Mouse (Mus musculus): ENCODE measurements at regions not wholly inside any gene's neighbourhood (a gene's known extent, or its start where the extent isn't known, plus 50 kb on each side); places are given as distances from the start of the nearest gene placed in this dataset.

DNA sequence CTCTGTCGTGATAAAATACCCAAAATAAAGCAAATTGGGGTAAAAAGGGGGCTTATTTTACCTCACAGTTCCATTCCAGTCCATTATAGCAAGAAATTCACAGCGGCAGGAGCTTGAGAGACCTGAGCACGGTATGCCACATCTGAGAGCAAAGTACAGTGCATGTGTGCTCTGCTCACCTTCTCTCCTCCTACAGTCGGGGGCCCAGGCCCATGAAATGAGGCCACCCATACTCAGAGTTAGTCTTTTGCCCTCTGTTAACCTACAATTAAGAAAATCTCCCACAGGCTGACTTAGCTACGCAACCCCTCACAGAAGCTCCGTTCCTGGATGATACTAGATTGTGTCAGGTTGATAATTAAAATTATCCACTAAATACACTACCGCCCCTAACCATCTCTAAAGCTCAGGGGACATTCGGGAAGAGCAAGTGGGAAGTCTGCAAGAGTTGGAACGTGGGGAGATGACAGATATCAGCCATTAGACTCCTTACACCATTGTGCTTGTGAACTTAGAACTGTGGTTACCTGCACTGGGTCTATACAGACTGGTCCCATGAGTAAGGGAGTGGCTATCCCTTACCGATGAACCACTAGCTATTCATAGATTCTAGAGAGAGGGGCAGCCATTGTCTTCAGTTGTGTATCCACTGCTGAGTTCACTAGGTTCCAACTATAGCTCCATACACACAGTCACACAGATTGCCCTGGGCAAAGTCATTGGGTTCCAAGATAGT, 139.3 kb upstream of the Il12b start:
- Histone ChIP-seq H3K27ac (no peak overlapping the region), H3K4me3 (no peak overlapping the region), H3K36me3 (no peaks in the 10 kb centered on the region), H3K9me3 (no peaks in the 10 kb centered on the region), H3K9ac (no peak overlapping the region), H3K4me2 (no peak overlapping the region), H3K27me3 (no peaks in the 10 kb centered on the region), H3K4me1 (no peaks in the 10 kb centered on the region)
- ATAC-seq (ENCODE audit: borderline replicate concordance, extremely low read depth, low FRiP score, low TSS enrichment), result no peak
- WGBS, result 85% methylated on average over 10 of the region's 10 CpGs

DNA sequence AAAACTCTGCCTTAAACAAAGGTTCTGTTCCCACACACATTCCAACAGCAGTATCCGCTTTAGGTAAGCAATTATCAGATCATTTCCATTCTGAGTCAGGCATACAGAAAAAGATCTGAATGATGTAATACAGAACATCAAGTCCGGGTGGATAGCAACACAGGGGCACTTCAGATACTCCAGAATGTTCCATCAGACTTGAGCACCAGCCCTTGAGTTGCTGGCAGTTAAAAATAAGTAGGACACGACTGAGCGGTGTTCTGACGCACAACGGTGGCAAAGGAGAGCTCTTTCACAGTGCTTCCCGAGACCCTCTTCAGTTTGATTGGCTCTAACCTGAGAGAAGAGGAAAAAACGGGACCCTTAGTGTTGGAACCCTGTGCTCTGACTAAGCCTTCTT, 138.2 kb upstream of the Il12b start:
- no peak overlapping the region for H3K4me3 ChIP-seq
- H3K4me1 ChIP-seq, result no peaks in the 10 kb centered on the region
- no peak overlapping the region for H3K4me2 ChIP-seq
- no peak overlapping the region for H3K9ac ChIP-seq
- ATAC-seq (ENCODE audit: borderline replicate concordance, extremely low read depth, low FRiP score, low TSS enrichment), result no peak
- H3K36me3 ChIP-seq, result no peaks in the 10 kb centered on the region
- 60% methylated on average over 8 of the region's 8 CpGs for WGBS
- no peak overlapping the region for H3K27ac ChIP-seq
- H3K9me3 ChIP-seq, result no peaks in the 10 kb centered on the region
- no peaks in the 10 kb centered on the region for H3K27me3 ChIP-seq

DNA sequence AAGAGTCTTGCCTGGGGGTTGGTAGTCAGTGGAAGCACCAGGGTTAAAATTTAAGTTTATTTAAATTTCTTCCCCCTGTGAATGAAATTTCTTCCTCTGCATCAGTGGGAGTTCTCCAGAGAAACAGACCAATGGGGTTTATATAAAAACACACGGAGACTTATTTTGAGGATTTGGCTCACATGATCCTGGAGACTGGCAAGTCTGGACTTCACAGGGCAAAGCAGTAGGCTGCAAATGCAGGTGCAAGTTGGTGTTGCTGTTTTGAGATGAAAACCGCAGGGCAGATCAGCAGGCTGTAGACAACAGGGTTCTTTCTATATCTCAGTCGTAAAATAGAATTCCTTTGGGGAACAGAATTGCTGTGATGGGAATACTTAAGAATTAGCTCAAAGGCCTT, 137.3 kb upstream of the Il12b start:
- H3K27me3 ChIP-seq, result no peaks in the 10 kb centered on the region
- no peak for ATAC-seq (ENCODE audit: borderline replicate concordance, extremely low read depth, low FRiP score, low TSS enrichment)
- no peak overlapping the region for H3K4me2 ChIP-seq
- H3K27ac ChIP-seq, result no peak overlapping the region
- no peaks in the 10 kb centered on the region for H3K36me3 ChIP-seq
- no peaks in the 10 kb centered on the region for H3K4me1 ChIP-seq
- WGBS, result 79% methylated on average over 3 of the region's 3 CpGs
- no peak overlapping the region for H3K4me3 ChIP-seq
- H3K9me3 ChIP-seq, result no peaks in the 10 kb centered on the region
- no peak overlapping the region for H3K9ac ChIP-seq

DNA sequence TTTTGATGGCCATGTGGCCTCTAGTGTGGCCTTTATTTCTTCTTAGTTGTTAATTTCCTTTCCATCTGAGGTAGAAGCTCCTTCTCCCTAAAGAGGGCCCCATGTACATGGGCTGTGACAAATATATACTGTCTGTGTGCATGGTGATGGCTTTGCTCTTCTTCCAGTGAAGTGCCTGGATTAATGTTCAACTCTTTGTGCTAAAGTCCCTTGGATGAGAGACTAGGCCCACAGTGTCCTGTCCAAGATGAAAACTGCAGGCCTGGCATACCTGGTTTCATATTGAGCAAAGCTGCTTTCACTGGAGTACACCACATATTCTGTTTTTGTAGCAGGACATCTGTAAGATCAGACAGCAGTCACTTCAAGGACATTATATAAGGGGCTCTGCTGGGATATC, 127.6 kb upstream of the Il12b start:
- Histone ChIP-seq H3K27me3 (no peaks in the 10 kb centered on the region), H3K4me1 (no peaks in the 10 kb centered on the region), H3K9me3 (no peaks in the 10 kb centered on the region), H3K4me2 (no peak overlapping the region), H3K4me3 (no peak overlapping the region), H3K36me3 (no peaks in the 10 kb centered on the region), H3K9ac (no peak overlapping the region), H3K27ac (no peak overlapping the region)
- no peak for ATAC-seq (ENCODE audit: borderline replicate concordance, extremely low read depth, low FRiP score, low TSS enrichment)

DNA sequence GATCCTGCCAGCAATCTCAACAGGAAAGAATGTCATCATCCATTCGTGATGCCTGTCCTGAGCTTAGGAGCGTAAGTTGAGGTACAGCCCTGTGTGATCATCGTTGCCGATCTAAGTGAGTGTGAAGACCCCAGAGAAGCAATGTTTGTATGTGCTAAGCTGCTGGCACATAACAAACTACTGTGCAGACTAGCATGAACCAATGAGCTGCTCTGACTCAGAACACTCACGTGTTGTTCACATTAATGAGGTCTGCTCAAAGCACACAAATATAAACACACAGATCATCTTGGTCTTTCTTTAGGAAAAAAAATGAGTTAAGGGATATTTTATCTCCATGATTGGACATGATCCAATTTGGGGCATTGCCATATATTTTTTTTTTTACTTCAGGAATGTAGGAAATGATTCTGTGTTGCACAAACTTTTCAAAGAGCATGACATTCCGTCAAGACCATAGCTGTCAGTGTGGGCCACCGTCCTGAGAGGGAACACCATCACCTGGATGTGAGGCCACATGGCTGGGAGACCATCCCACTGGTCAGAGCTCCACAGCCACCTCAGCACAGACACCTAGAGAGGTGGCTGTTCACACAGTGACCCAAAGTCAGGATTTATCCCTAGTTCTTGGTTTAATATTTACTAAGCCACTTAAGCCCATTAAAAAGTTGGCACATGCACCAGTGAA, 121.2 kb upstream of the Il12b start:
- H3K4me2 ChIP-seq, result no peak overlapping the region
- WGBS, result 39% methylated on average over 7 of the region's 7 CpGs
- no peaks in the 10 kb centered on the region for H3K9me3 ChIP-seq
- H3K4me1 ChIP-seq, result 0 out of 2 replicates have a peak, but pooled peaks cover 5% of the 10 kb centered on the region
- H3K9ac ChIP-seq, result no peak overlapping the region
- no peak overlapping the region for H3K27ac ChIP-seq
- no peaks in the 10 kb centered on the region for H3K36me3 ChIP-seq
- H3K4me3 ChIP-seq, result no peak overlapping the region
- no peaks in the 10 kb centered on the region for H3K27me3 ChIP-seq
- peak; percentile 75; the same call in 1 of the 2 replicates for ATAC-seq (ENCODE audit: borderline replicate concordance, extremely low read depth, low FRiP score, low TSS enrichment)

DNA sequence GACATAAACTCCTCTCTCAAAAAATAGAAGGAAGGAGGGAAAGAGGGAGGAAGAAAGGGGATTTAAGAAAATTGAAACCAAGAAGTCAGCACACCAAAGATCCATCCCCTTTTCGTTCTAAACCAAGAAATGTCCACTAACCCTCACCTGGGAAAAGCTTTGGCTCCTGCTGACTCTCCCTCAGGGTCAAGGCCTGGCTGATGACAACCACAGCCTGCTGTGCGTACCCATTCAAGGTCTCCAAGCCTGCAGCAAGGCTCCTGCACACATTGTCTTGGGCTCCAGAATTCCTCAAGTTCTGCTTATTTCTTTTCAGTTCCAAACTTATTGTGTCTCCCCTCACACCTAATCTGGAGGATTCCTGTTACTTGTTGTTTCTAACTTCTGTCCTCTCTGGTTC, 113.9 kb upstream of the Il12b start:
- Histone ChIP-seq H3K27ac (no peak overlapping the region), H3K4me2 (no peak overlapping the region), H3K36me3 (no peaks in the 10 kb centered on the region), H3K9me3 (no peaks in the 10 kb centered on the region), H3K4me3 (no peak overlapping the region), H3K9ac (no peak overlapping the region), H3K27me3 (no peaks in the 10 kb centered on the region), H3K4me1 (no peaks in the 10 kb centered on the region)
- no peak for ATAC-seq (ENCODE audit: borderline replicate concordance, extremely low read depth, low FRiP score, low TSS enrichment)
- WGBS, result 78% methylated on average over 2 of the region's 2 CpGs

DNA sequence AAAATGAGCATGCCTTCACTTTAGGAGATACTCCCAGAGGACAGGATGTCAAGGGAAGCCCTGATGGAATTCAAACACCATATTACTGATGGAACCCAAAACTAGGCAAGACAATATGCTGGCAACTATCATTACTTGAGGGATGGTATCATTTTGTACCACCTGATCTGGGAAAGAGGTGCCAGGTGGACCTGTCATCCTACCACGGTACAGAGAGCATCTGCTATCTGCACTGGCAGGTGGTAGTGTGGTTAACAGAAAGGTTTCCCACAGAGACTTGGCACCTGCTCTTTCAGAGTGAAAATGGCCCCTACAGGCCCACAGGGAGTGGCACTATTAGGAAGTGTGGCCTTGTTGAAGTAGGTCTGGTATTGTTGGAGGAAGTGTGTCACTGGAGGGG, 111.0 kb upstream of the Il12b start:
- Histone ChIP-seq H3K36me3 (no peaks in the 10 kb centered on the region), H3K9me3 (no peaks in the 10 kb centered on the region), H3K9ac (no peak overlapping the region), H3K4me3 (no peak overlapping the region), H3K4me1 (no peaks in the 10 kb centered on the region), H3K27ac (no peak overlapping the region), H3K27me3 (no peaks in the 10 kb centered on the region), H3K4me2 (no peak overlapping the region)
- 71% methylated on average over 1 of the region's 1 CpGs for WGBS
- no peak for ATAC-seq (ENCODE audit: borderline replicate concordance, extremely low read depth, low FRiP score, low TSS enrichment)

DNA sequence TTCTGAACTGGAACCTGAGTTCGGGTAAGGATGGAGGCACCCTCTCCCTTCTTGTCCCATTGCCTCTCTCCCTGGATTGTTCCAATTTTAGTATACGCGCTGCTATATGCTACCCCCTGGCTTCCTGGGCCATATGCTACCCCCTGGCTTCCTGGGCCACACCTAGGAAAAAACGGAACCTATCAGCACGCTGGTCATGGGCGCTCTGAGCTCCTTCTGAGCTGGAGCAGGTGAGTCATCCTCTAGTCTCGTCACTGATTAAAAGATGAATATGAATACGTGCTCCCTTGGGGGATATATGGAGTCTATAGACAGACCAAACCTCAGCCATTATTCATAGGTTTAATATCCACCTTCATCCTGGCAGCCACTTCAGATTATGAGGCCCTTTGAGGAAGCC, 96.1 kb upstream of the Il12b start:
- Histone ChIP-seq H3K9ac (no peak overlapping the region), H3K27ac (no peak overlapping the region), H3K9me3 (no peaks in the 10 kb centered on the region), H3K4me2 (no peak overlapping the region), H3K4me1 (no peaks in the 10 kb centered on the region), H3K36me3 (no peaks in the 10 kb centered on the region), H3K4me3 (no peak overlapping the region), H3K27me3 (no peaks in the 10 kb centered on the region)
- 82% methylated on average over 8 of the region's 8 CpGs for WGBS
- ATAC-seq (ENCODE audit: borderline replicate concordance, extremely low read depth, low FRiP score, low TSS enrichment), result no peak

DNA sequence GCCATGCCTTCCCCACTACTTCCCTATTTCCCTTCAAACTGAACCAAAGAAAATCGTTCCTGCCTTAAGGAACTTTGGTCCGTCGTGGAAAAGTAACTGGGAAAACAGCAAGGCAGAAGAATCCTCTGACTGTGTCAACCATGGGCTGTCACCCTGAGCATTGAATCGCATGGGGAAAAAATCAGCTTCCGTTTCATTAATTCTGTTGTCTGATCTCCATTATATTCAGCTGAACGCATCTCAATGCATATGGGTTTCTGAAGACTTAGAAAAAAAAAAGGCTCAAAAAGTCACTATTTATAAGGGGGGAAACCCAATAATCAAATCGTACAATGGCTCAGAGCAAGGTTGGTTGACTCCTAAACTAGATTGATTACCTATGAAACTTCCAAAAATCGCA, 83.8 kb upstream of the Il12b start:
- ATAC-seq (ENCODE audit: borderline replicate concordance, extremely low read depth, low FRiP score, low TSS enrichment), result no peak

DNA sequence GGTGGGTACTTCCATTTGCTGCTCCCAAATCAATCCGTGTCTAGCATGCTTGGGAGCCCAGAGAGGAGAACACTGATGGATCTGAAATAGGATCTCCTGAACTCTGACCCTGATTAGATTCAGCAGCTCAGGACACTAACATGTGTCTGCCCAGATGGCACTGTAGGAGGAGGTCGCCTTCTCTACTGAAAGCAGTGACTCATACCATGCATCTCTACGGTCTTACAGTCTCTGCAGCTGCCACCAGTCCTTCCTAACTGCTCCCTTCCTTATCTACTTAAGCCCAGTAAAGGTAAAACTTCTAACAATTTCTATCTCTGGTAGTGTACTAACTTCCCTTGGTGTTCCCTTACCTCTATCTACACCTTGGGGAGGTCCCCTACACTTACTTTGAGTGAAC, 80.7 kb upstream of the Il12b start:
- no peak overlapping the region for H3K9ac ChIP-seq
- no peaks in the 10 kb centered on the region for H3K4me1 ChIP-seq
- H3K4me3 ChIP-seq, result no peak overlapping the region
- H3K9me3 ChIP-seq, result no peaks in the 10 kb centered on the region
- ATAC-seq (ENCODE audit: borderline replicate concordance, extremely low read depth, low FRiP score, low TSS enrichment), result no peak
- H3K36me3 ChIP-seq, result no peaks in the 10 kb centered on the region
- H3K4me2 ChIP-seq, result no peak overlapping the region
- WGBS, result 75% methylated on average over 3 of the region's 3 CpGs
- no peak overlapping the region for H3K27ac ChIP-seq
- no peaks in the 10 kb centered on the region for H3K27me3 ChIP-seq

More for the DNA sequence above, 83.8 kb upstream of the Il12b start:
- H3K4me3 ChIP-seq, result no peak overlapping the region
- H3K27me3 ChIP-seq, result no peaks in the 10 kb centered on the region
- no peak overlapping the region for H3K9ac ChIP-seq
- no peak overlapping the region for H3K4me2 ChIP-seq
- no peak overlapping the region for H3K27ac ChIP-seq
- H3K36me3 ChIP-seq, result no peaks in the 10 kb centered on the region
- H3K4me1 ChIP-seq, result no peaks in the 10 kb centered on the region
- no peaks in the 10 kb centered on the region for H3K9me3 ChIP-seq
- 78% methylated on average over 8 of the region's 8 CpGs for WGBS

DNA sequence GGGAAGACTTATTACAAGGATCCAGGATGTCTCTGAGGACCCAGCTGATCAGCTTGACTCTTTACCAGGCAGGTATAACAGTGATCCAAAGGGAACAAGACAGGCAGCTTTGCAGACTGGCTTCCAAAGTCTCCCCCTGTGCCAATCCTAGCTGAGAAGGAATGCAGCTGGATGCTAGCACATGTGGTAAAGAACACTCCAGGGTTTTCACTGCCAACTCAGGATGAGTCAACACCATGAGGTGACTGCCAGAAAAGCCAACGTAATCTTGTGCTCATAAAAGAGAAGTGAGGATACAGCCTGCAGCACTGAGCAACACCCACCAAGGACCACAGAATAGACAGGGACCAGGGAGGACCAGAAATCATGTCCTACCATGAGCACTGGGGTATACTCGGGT, 76.5 kb upstream of the Il12b start:
- no peak for ATAC-seq (ENCODE audit: borderline replicate concordance, extremely low read depth, low FRiP score, low TSS enrichment)
- H3K4me3 ChIP-seq, result no peak overlapping the region
- H3K4me1 ChIP-seq, result no peaks in the 10 kb centered on the region
- no peak overlapping the region for H3K4me2 ChIP-seq
- H3K9me3 ChIP-seq, result no peaks in the 10 kb centered on the region
- H3K9ac ChIP-seq, result no peak overlapping the region
- no peaks in the 10 kb centered on the region for H3K27me3 ChIP-seq
- no peaks in the 10 kb centered on the region for H3K36me3 ChIP-seq
- 51% methylated on average over 2 of the region's 2 CpGs for WGBS
- no peak overlapping the region for H3K27ac ChIP-seq

DNA sequence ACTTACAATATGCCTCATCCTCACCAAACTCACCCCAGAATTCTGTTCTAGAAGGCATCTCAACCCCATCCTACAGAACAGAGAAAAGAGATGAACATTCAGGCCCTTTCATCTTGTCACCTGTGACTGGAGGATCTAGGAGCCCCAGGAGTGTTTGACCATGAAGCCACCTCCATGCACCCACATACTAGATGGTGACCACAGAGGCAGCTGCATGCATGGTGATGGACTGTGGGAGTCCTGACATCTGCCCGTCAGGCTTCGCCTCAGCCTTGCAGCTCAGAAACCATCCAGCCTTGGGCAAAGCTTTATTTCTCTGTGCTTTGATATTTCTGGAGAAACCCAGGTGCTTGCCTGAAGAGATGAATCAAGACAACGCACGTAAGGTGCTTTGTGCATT, 74.8 kb upstream of the Il12b start:
- no peaks in the 10 kb centered on the region for H3K27me3 ChIP-seq
- no peak overlapping the region for H3K9ac ChIP-seq
- no peaks in the 10 kb centered on the region for H3K4me1 ChIP-seq
- no peaks in the 10 kb centered on the region for H3K36me3 ChIP-seq
- 90% methylated on average over 4 of the region's 4 CpGs for WGBS
- no peak for ATAC-seq (ENCODE audit: borderline replicate concordance, extremely low read depth, low FRiP score, low TSS enrichment)
- no peak overlapping the region for H3K27ac ChIP-seq
- no peaks in the 10 kb centered on the region for H3K9me3 ChIP-seq
- H3K4me2 ChIP-seq, result no peak overlapping the region
- H3K4me3 ChIP-seq, result no peak overlapping the region
